Mouse (Mus musculus): ENCODE data around the gene Mepce. TPM values are rescaled to one million over a fixed set of nuclear protein-coding genes. Genes with fewer than 3 reads are reported as not detected.

Gene Mepce
- total and polyA plus RNA-seq, 2 experiments from 2014 or later: 17.1 to 49.2 TPM

DNA sequence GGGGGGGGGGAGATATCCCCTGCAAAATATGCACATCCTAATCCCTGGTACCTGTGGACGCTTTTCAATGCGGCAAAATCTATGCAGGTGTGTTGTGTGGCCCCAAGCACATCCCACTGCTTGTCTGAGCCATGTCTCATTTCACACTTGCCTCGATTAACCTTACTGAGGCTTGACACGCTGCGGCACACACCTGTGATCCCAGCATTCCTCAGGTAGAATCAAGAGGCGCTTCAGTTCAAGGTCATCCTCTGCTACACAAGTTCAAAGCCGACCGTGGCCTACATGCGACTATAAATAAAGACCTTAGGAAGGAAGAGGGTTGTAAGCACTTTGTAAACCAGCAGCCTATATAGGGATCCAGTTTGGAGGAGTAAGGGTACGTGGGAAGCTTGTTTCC is 45.4 kb downstream of the Mepce start:
- DNase-seq (ENCODE audit: low spot score) (no peak), ATAC-seq (no peak)
- peak overlapping the region; percentile 72 for H3K4me2 ChIP-seq (ENCODE audit: low read depth, low read length)
- 66% methylated on average over 10 of the region's 10 CpGs for WGBS
- no peak for TF ChIP-seq CTCF (IDR thresholded peaks at IDR 0.05; ENCODE audit: low read depth)
- H3K27me3 ChIP-seq (ENCODE audit: insufficient read depth, low read length): no peaks in the 10 kb centered on the region
- peaks cover 20% of the 10 kb centered on the region for H3K4me1 ChIP-seq (ENCODE audit: insufficient read depth, low read length)
- H3K9me3 ChIP-seq (ENCODE audit: low read length): no peaks in the 10 kb centered on the region
- 0 out of 2 replicates have a peak overlapping the region, but pooled peaks have one; percentile 81 for H3K9ac ChIP-seq (replicated peaks; ENCODE audit: low read length)
- H3K4me3 ChIP-seq (ENCODE audit: low read length): peak overlapping the region; percentile 67
- peak overlapping the region; percentile 83; the same call in 1 of the 2 replicates for H3K27ac ChIP-seq
- no peaks in the 10 kb centered on the region for H3K36me3 ChIP-seq (ENCODE audit: insufficient read depth, low read length)

DNA sequence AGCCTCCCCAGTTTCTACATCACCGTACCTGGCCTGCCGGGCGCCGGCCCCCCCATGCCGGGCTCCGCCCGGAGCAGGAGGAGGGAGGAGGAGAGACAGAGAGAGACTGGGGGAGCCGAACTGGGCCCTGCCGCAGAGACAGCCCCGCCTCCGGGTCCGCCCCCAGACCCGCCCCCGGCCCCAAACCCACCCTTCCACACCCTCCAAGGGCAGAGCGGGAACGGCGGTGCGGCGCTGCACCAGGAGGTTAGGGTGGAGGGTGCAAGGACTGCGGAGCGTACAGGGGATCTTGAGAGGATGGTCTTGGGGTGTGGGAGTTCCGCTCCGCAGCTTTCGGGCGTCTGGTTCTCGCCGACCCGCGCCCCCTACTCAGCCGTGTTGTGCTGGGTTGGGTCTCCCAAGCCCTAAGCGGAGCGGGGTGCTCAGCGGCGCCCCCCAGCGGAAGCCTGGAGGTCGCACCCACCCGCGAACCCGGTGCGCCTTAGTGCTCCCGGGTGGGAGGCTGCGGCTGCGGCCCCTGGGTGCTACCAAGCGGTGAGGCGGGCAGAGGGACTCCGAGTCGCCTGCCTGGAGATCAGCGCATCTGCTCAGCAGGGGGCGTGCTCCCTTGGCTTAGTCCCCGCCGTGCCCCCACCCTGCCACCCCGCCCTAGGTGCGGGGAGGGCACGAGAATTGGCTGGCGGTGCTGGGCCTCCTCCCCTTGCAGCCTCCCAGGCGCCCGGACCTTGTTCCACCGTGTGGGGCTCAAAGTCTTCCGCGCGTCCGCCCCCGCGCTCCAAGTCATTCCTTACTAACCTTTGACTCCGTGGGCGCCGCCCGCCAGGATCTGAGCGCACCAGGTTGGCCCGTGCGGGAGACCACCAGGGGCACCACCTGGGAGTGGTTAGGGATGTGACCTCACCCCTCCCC is 46.2 kb downstream of the Mepce start, which contains the start of gene Nyap1:
Gene Nyap1 (minus strand): TSS at position 585 of the 909 bp plus-strand sequence.
- peak within 1 kb of the TSS; percentile 67 for H3K4me3 ChIP-seq (ENCODE audit: low read length)
- peak within 1 kb of the TSS; percentile 81 for H3K9ac ChIP-seq (replicated peaks; ENCODE audit: low read length)
- DNase-seq (ENCODE audit: low spot score) (peak; percentile 88), ATAC-seq (peak; percentile 85)
- peak within 1 kb of the TSS; percentile 72 for H3K4me2 ChIP-seq (ENCODE audit: low read depth, low read length)
- peak; percentile 81 for TF ChIP-seq CTCF (IDR thresholded peaks at IDR 0.05; ENCODE audit: low read depth)
- no peaks in the 10 kb centered on the region for H3K36me3 ChIP-seq (ENCODE audit: insufficient read depth, low read length)
- peak within 1 kb of the TSS; percentile 83 for H3K27ac ChIP-seq
- no peaks in the 10 kb centered on the region for H3K9me3 ChIP-seq (ENCODE audit: low read length)
- H3K4me1 ChIP-seq (ENCODE audit: insufficient read depth, low read length): peaks cover 20% of the 10 kb centered on the region
- 3% methylated on average over 58 of the region's 71 CpGs for WGBS
- no peaks in the 10 kb centered on the region for H3K27me3 ChIP-seq (ENCODE audit: insufficient read depth, low read length)

DNA sequence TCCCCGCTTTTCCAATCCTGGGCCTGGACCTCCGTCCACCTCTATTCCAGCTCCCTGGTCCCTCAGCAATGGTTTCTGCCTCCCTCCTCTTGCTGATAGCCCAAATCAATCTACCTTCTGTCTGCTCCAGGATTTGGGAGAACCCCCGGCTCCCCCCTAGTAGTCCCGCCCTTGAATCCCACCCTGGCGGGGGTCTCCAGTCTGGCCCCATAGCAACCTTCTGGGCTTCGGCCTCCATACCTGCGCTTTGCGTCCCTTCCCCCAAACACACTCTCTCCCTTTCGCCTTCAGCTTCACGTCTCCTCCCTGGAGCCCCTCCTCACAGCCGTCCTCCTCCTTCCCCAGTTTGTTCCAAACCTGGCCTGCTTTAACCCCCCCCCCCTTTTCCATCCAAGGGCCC is 46.9 kb downstream of the Mepce start:
- 3% methylated on average over 6 of the region's 11 CpGs for WGBS
- ATAC-seq (peak; percentile 1), DNase-seq (ENCODE audit: low spot score) (peak; percentile 47)
- H3K4me2 ChIP-seq (ENCODE audit: low read depth, low read length): peak overlapping the region; percentile 72
- no peaks in the 10 kb centered on the region for H3K9me3 ChIP-seq (ENCODE audit: low read length)
- no peaks in the 10 kb centered on the region for H3K27me3 ChIP-seq (ENCODE audit: insufficient read depth, low read length)
- peak overlapping the region; percentile 81 for H3K9ac ChIP-seq (replicated peaks; ENCODE audit: low read length)
- peak overlapping the region; percentile 83 for H3K27ac ChIP-seq
- peaks cover 1% of the 10 kb centered on the region for H3K36me3 ChIP-seq (ENCODE audit: insufficient read depth, low read length)
- peaks cover 22% of the 10 kb centered on the region for H3K4me1 ChIP-seq (ENCODE audit: insufficient read depth, low read length)
- peak overlapping the region; percentile 67 for H3K4me3 ChIP-seq (ENCODE audit: low read length)
- TF ChIP-seq CTCF (IDR thresholded peaks at IDR 0.05; ENCODE audit: low read depth): no peak

DNA sequence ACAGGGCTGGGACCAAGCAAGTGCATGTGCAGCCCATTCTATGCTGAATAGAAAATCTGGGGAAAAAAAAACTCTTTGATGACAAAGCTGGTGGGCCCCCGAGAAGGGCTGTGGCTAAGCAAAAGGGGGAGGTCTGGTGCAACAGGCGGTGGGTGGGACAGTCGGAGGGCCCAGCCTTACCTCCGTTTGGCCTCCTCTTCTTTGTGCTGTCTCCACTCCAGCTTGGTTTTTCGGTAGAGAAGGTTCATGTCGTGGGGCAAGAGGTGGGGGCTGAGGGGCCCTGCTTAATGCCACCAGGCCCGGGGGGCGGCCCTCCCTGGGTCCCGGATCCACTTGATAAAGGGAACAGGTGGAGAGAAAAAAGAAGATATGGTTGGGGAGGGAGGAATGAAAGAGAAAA is 48.0 kb downstream of the Mepce start:
- H3K4me1 ChIP-seq (ENCODE audit: insufficient read depth, low read length): peaks cover 32% of the 10 kb centered on the region
- peak overlapping the region; percentile 81 for H3K9ac ChIP-seq (replicated peaks; ENCODE audit: low read length)
- no peaks in the 10 kb centered on the region for H3K9me3 ChIP-seq (ENCODE audit: low read length)
- peak overlapping the region; percentile 72 for H3K4me2 ChIP-seq (ENCODE audit: low read depth, low read length)
- H3K27me3 ChIP-seq (ENCODE audit: insufficient read depth, low read length): no peaks in the 10 kb centered on the region
- TF ChIP-seq CTCF (IDR thresholded peaks at IDR 0.05; ENCODE audit: low read depth): no peak
- ATAC-seq (no peak), DNase-seq (ENCODE audit: low spot score) (no peak)
- H3K4me3 ChIP-seq (ENCODE audit: low read length): peak overlapping the region; percentile 67
- peak overlapping the region; percentile 83 for H3K27ac ChIP-seq
- peaks cover 8% of the 10 kb centered on the region for H3K36me3 ChIP-seq (ENCODE audit: insufficient read depth, low read length)
- 34% methylated on average over 9 of the region's 9 CpGs for WGBS

DNA sequence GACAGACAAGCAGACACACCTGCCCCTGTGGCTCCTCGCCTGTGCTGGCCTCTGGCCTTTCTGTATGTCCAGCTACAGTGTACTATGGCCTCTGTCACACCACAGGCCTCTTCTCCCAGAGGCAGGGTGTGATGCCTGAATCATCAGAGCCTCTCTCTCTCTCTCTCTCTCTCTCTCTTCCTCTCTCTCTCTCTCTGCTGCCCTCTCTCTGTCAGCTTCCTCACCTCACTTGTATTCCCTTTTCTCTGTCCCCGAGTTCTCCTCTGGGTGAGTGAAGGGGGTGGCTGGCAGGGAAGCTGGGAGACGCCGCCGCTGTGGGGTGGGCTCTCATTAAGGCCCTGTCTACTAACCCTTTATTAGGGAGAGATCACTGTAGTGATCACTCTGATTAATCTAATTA is 48.9 kb downstream of the Mepce start:
- peak overlapping the region; percentile 67; the same call in 1 of the 2 replicates for H3K4me3 ChIP-seq (ENCODE audit: low read length)
- peaks cover 40% of the 10 kb centered on the region for H3K4me1 ChIP-seq (ENCODE audit: insufficient read depth, low read length)
- DNase-seq (ENCODE audit: low spot score) (peak; percentile 59), ATAC-seq (no peak)
- 18% methylated on average over 5 of the region's 5 CpGs for WGBS
- H3K9me3 ChIP-seq (ENCODE audit: low read length): no peaks in the 10 kb centered on the region
- H3K4me2 ChIP-seq (ENCODE audit: low read depth, low read length): peak overlapping the region; percentile 72
- H3K36me3 ChIP-seq (ENCODE audit: insufficient read depth, low read length): peaks cover 8% of the 10 kb centered on the region
- peak overlapping the region; percentile 81; the same call in 1 of the 2 replicates for H3K9ac ChIP-seq (replicated peaks; ENCODE audit: low read length)
- H3K27me3 ChIP-seq (ENCODE audit: insufficient read depth, low read length): no peaks in the 10 kb centered on the region
- TF ChIP-seq CTCF (IDR thresholded peaks at IDR 0.05; ENCODE audit: low read depth): peak; percentile 74
- H3K27ac ChIP-seq: peak overlapping the region; percentile 83; the same call in 1 of the 2 replicates

DNA sequence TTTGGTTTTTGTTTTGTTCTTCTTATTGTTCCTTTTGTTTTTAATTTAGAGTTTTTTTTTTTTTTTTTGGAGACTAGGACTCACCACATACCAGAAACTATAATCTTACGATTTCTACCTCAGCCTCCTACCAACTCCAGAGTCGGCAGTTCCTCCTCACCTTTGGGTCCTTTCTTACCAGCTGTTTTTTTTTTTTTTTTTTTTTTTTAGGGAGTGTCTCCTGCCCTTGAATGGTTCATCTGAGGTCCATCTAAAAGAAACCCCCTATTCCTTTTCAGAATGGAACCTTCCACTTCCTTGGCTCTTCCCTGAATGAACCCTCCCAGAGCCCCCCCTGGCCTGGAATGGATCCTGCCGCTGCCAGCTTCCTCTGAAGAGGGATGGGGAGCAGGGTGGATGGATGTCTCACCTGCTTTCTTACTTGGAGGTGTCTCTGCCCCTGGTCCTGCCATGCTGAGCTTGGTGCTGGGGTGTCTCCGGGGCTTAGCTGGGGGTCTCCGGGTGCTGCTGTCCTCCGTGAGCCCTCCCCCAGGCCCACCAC is 50.0 kb downstream of the Mepce start:
- Histone ChIP-seq H3K4me3 (ENCODE audit: low read length) (no peak overlapping the region), H3K9ac (replicated peaks; ENCODE audit: low read length) (peak overlapping the region; percentile 81; the same call in 1 of the 2 replicates), H3K36me3 (ENCODE audit: insufficient read depth, low read length) (peaks cover 8% of the 10 kb centered on the region), H3K4me1 (ENCODE audit: insufficient read depth, low read length) (peaks cover 44% of the 10 kb centered on the region), H3K4me2 (ENCODE audit: low read depth, low read length) (peak overlapping the region; percentile 72; the same call in 1 of the 2 replicates), H3K27me3 (ENCODE audit: insufficient read depth, low read length) (no peaks in the 10 kb centered on the region), H3K27ac (peak overlapping the region; percentile 83; the same call in 1 of the 2 replicates), H3K9me3 (ENCODE audit: low read length) (no peaks in the 10 kb centered on the region)
- ATAC-seq: no peak
- TF ChIP-seq CTCF (IDR thresholded peaks at IDR 0.05; ENCODE audit: low read depth): no peak
- peak; percentile 73 for DNase-seq (ENCODE audit: low spot score)
- 76% methylated on average over 6 of the region's 6 CpGs for WGBS

Measured in hindbrain, postnatal 0 days (tissue).